Mouse (Mus musculus): ENCODE measurements at regions not wholly inside any gene's neighbourhood (a gene's known extent, or its start where the extent isn't known, plus 50 kb on each side); places are given as distances from the start of the nearest gene placed in this dataset.

- no peak for DNase-seq (ENCODE audit: extremely low read depth)
- Histone ChIP-seq H3K4me1 (ENCODE audit: control insufficient read depth in 1 of 2, insufficient read depth in 2 of 2) (no peaks in the 10 kb centered on the region), H3K27ac (ENCODE audit: insufficient read depth, low read depth) (no peak overlapping the region), H3K4me2 (ENCODE audit: insufficient read depth, low read depth, poor library complexity, severe bottlenecking) (no peak overlapping the region), H3K36me3 (replicated peaks in 1 of 2; ENCODE audit: control insufficient read depth in 1 of 2, insufficient read depth in 1 of 2, low read length in 1 of 2) (no peaks in the 10 kb centered on the region), H3K79me2 (replicated peaks; ENCODE audit: control insufficient read depth, extremely low read depth, insufficient read depth, poor library complexity, severe bottlenecking) (no peaks in the 10 kb centered on the region), H3K4me3 (replicated peaks in 1 of 3; ENCODE audit: low read depth in 2 of 3, low read length in 2 of 3, poor library complexity in 1 of 3) (no peak overlapping the region), H3K27me3 (replicated peaks) (no peaks in the 10 kb centered on the region), H3K9ac (ENCODE audit: insufficient read depth, low read depth) (no peak overlapping the region), H3K9me3 (replicated peaks; ENCODE audit: low read length) (no peaks in the 10 kb centered on the region)
- in situ Hi-C loops (cut with MboI; ENCODE audit: low pct_ligation_motif_present, low pct_unique_long_range_greater_than_20kb, low sequenced_read_pairs), result no loop called here
- dilution Hi-C loops (cut with MboI; ENCODE audit: extremely low pct_ligation_motif_present, extremely low pct_unique_long_range_greater_than_20kb, low sequenced_read_pairs), result no loop called here
- TF ChIP-seq ZNF384 (IDR thresholded peaks at IDR 0.05; ENCODE audit: low read depth, low read length), result no peak
- TF ChIP-seq KAT2A (IDR thresholded peaks at IDR 0.05; ENCODE audit: insufficient replicate concordance, low read length), result no peak
- no peak for TF ChIP-seq SMC3 (IDR thresholded peaks at IDR 0.05; ENCODE audit: low read depth, low read length)
- TF ChIP-seq RCOR1 (conservative IDR thresholded peaks at IDR 0.05; ENCODE audit: low read depth, low read length), result no peak
- TF ChIP-seq ZKSCAN1 (IDR thresholded peaks at IDR 0.05; ENCODE audit: borderline replicate concordance, low read depth, low read length), result no peak
Observed at GRCm38 (mm10) chr13:37468304-37469178, 123.5 kb downstream of the Ly86 start.

DNA sequence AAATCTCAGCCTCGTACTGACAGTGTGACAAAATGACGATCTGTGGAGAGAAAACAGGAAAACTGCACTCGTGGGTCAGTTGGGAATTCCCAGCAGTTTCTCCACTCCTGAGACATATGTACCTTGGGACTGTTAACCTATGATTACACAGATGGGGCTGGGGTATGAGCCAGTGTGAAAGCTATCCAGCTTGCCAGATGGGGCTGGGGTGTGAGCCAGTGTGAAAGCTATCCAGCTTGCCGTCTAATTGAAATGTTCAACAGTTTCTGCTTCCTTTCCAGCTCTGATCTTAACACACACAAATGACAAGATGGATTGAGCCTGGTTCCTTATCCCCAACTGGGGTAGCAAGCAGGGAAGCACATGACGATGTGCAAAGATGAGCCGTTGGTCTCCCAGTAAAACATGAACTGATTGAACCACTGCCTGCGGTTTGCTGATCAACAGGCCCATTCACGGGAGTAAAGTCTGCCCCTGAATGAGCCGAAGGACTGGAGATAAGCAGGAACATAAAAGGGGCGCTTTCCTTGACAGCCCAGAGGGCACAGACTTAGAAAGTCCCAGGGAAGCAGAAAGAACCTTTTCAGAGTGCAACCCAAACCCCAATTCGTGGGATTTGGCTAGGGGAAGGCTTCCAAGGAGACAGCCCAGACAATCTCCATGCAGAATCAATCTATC is 125.4 kb downstream of the Ly86 start:
- in situ Hi-C loops (cut with MboI; ENCODE audit: low pct_ligation_motif_present, low pct_unique_long_range_greater_than_20kb, low sequenced_read_pairs) (no loop called here), dilution Hi-C loops (cut with MboI; ENCODE audit: extremely low pct_ligation_motif_present, extremely low pct_unique_long_range_greater_than_20kb, low sequenced_read_pairs) (no loop called here)
- Histone ChIP-seq H3K4me2 (ENCODE audit: insufficient read depth, low read depth, poor library complexity, severe bottlenecking) (no peak overlapping the region), H3K4me3 (replicated peaks in 1 of 3; ENCODE audit: low read depth in 2 of 3, low read length in 2 of 3, poor library complexity in 1 of 3) (no peak overlapping the region), H3K9ac (ENCODE audit: insufficient read depth, low read depth) (no peak overlapping the region), H3K27ac (ENCODE audit: insufficient read depth, low read depth) (no peak overlapping the region), H3K4me1 (ENCODE audit: control insufficient read depth in 1 of 2, insufficient read depth in 2 of 2) (no peaks in the 10 kb centered on the region), H3K9me3 (replicated peaks; ENCODE audit: low read length) (no peaks in the 10 kb centered on the region), H3K79me2 (replicated peaks; ENCODE audit: control insufficient read depth, extremely low read depth, insufficient read depth, poor library complexity, severe bottlenecking) (no peaks in the 10 kb centered on the region), H3K27me3 (replicated peaks) (no peaks in the 10 kb centered on the region), H3K36me3 (replicated peaks in 1 of 2; ENCODE audit: control insufficient read depth in 1 of 2, insufficient read depth in 1 of 2, low read length in 1 of 2) (no peaks in the 10 kb centered on the region)
- TF ChIP-seq ZKSCAN1 (IDR thresholded peaks at IDR 0.05; ENCODE audit: borderline replicate concordance, low read depth, low read length) (no peak), RAD21 (IDR thresholded peaks at IDR 0.05; ENCODE audit: low read depth, low read length) (no peak), ELF1 (IDR thresholded peaks at IDR 0.05; ENCODE audit: low read depth, low read length) (no peak), CHD1 (IDR thresholded peaks at IDR 0.05; ENCODE audit: low read depth, low read length) (no peak), RCOR1 (conservative IDR thresholded peaks at IDR 0.05; ENCODE audit: low read depth, low read length) (no peak), MYC (IDR thresholded peaks at IDR 0.05; ENCODE audit: low read depth, low read length) (no peak), UBTF (IDR thresholded peaks at IDR 0.05; ENCODE audit: low read depth, low read length) (no peak), USF2 (conservative IDR thresholded peaks at IDR 0.05; ENCODE audit: low read depth, low read length) (no peak), HCFC1 (IDR thresholded peaks at IDR 0.05; ENCODE audit: low read depth, low read length) (no peak), MXI1 (IDR thresholded peaks at IDR 0.05; ENCODE audit: low read depth, low read length) (no peak), MAFK (IDR thresholded peaks at IDR 0.05; ENCODE audit: insufficient replicate concordance, low read length) (no peak), GABPA (IDR thresholded peaks at IDR 0.05; ENCODE audit: insufficient replicate concordance, low read depth, low read length) (no peak), IRF4 (IDR thresholded peaks at IDR 0.05; ENCODE audit: low read depth, low read length) (no peak), KAT2A (IDR thresholded peaks at IDR 0.05; ENCODE audit: insufficient replicate concordance, low read length) (no peak), CTCF (conservative IDR thresholded peaks at IDR 0.05 in 1 of 2, IDR thresholded peaks at IDR 0.05 in 1 of 2; ENCODE audit: low read depth in 2 of 2, low read length in 2 of 2) (no peak), TCF12 (IDR thresholded peaks at IDR 0.05; ENCODE audit: low read depth, low read length) (no peak), ZC3H11A (IDR thresholded peaks at IDR 0.05; ENCODE audit: low read depth, low read length) (no peak), MAX (IDR thresholded peaks at IDR 0.05; ENCODE audit: low read length) (no peak)
- no peak for DNase-seq (ENCODE audit: extremely low read depth)
